Mouse (Mus musculus) retina, adult 2 months (tissue): ENCODE measurements around the gene Tns4.

ENCODE experiments used
- DNase-seq: peaks from one replicate; pipeline ENCODE4 v3.0.0-alpha.2; 2012; ENCODE audit warnings: low read depth, low spot score

The Tns4 gene

DNA sequence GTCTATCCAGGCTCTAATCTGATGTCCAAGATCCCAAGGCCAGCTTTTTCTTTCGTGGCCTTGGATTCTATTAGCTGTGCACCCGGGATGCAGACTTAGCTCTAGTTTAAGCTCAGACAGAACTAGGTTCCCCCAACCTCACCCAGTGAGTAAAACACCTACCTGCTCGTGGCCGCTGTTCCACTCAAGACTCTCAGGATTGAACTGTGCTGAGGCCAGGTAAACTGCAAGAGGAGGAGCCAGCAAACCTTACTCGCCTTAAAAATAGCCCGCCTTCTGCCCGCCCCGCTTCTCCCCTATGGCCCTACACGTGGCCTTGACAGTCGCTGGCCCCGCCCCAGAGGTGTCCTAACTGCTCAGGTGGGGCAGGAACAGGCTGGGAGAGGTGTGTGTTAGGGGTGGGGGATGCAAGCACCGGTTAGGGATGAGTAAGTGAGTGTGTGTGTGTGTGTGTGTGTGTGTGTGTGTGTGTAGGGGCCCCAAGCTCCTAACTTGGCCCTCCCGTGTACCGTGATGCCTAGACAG is at the start of gene Tns4:
Gene Tns4 (minus strand): TSS at position 230 of the 525 bp plus-strand sequence.
- no peak for DNase-seq

- no peak for DNase-seq
Measured at GRCm38 (mm10) chr11:99137385-99137784, 48.3 kb upstream of the Tns4 start.

GRCm38 (mm10) chr11:99136961-99137360 is 47.9 kb upstream of the Tns4 start:
- no peak for DNase-seq

DNA sequence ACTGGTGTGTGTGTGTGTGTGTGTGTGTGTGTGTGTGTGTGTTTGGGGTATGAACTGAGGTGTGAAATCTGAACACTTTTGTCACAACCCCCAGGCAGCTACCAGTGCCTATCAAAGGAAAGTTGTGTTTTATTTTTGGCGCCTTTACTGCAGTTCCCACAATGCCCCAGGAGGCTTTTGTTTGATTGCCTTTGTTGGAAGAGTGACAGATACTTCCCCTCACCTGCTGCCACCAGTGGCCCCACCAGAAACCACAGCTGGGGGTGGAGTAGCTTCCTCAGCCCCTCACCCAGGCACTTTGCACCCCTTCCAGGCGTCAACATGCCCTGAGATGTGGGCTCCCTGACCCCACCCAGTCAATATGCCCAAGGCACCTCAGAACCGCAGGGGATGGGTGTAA is 47.3 kb upstream of the Tns4 start:
- no peak for DNase-seq

DNA sequence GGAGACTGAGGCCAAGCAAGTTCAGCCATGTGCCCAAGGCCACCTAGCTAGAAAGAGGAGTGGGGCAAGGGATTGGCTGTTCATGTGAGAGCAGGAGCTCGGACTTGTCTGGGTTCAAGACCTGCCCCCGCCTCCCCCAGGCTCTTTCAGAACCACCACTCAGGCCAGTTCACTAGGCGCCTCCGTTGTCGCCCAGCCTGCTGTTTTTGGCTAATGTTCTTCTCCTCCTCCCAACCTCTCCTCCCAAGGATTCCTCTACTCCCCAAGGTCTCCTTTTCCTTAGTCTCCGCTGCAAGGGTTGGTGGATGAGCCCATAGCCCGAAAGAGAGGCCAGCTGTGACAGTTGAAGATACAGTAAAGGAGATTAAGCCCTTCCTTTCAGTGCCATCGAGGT is 45.9 kb upstream of the Tns4 start:
- DNase-seq = no peak

DNA sequence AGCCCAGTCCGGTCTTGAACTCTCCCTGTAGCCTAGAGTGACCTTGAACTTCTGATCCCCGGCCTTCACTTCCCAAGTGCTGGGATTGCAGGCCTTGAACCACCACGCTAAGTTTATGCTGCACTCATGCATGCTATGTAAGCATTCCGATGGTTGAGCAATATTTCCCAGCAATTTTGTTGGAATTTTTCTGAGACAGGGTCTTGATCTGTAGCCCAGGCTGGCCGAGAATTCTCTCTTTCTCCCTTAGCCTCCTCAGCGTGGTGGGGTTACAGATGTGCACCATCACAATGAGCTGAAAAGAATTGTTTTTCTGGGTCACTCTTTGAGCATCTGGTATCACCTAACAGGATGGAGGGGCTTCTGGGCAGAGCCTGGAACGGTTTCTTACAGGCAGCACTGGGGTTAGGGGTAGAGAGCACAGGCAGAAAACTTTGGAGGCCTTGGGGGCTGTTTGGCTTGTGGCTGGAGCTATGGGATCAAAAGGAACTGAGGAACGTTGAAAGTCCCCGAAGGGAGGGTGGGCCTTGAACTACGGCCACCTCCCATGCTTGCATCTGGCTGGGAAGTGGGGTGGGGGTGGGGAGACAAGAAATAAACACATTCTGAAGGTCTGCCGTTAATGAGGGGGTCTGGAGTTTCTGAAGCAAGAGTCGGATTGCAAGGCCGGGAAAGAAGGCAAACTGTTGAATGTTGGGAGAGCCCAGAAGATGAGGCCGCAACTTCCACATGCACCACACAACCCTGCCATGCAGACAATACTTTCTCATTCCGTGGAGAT is 45.4 kb upstream of the Tns4 start:
- DNase-seq = no peak

- no peak for DNase-seq
Measured at GRCm38 (mm10) chr11:99133285-99133897, 44.3 kb upstream of the Tns4 start.

DNA sequence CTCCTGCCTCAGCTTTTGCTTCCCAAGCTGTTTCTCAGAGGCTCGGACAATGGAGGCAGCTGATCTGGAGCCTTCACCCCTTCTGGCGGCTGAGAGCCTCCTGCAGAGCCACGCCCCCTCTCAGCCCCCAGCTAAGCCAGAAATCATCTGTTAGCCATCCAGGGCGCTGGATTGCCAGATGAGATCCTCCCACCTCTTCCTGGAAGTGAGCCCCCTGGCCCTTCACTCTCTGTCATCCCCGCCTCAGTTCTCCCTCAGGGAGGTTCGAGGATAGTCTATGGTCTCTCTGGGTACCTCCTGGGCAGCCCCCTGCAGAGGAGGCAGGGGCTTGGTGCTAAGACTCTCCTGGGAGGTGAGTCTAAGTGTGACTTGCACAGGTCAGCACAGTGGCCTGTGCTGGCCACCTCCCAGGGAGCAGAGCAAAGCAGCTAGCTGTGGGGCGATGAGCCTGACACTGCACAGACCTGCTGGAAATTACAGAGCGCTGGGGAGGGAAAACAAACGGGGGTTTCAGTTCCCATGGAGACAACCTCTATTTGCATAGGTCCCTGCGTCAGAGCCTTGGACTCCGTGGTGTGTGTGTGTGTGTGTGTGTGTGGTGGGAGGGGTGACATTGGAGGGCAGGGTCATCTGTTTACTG is 43.1 kb upstream of the Tns4 start:
- DNase-seq = no peak

DNA sequence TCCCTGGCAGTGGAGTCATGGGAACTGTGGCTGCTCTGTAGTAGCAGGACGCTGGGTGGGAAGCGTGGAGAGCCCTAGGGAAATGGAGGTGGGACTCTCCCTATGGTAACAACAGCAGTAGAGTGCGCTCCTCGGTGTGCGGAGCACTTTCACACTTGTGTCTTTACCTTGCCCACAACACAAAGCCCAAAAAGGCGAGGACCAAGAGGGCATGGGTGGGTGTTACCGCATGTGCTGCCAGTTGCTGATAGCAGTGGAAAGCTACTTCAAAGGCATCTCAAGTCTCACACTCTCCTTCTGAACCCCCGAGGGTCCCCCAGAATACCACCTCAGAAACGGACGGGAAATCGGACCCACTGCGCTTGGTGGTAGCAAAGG is 42.3 kb upstream of the Tns4 start:
- DNase-seq = no peak

DNA sequence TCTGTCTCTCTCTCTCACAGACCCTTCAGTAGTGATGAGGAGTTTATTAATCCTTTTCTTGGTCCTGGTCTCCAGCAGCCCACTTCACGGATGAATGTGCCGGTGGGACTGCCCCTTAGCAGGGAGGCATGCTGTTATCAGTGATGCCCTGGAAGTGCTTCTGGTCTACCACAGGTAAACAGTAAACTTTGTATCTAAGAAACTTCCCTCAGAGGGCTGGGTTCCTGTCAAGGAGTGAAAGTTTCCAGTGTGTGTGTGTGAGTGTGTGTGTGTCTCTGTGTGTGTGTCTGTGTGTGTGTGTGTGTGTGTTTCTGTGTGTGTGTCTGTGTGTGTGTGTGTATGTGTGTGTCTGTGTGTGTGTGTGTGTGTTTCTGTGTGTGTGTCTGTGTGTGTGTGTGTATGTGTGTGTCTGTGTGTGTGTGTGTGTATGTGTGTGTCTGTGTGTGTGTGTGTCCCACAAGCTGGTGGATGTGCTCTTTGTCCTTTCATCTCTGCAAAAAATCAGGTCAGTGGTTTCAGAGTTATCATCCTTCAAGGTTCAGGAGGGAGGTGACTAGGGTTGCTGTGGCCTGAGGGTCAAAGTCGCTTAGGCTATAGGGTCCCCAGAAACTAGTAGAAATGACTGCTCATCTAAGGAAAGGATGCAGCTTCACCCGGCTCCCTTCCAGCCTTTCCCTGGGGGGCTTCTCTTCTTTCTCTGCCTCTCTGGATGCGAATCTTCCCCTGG is 41.8 kb upstream of the Tns4 start:
- no peak for DNase-seq

GRCm38 (mm10) chr11:99129287-99129686 is 40.2 kb upstream of the Tns4 start:
- DNase-seq = no peak

- DNase-seq = no peak
Measured at GRCm38 (mm10) chr11:99127785-99128682, 38.9 kb upstream of the Tns4 start.

GRCm38 (mm10) chr11:99126482-99127253 is 37.6 kb upstream of the Tns4 start:
- no peak for DNase-seq

- DNase-seq = no peak
Measured at GRCm38 (mm10) chr11:99124635-99125029, 35.5 kb upstream of the Tns4 start.

- peak; percentile 16 for DNase-seq
Measured at GRCm38 (mm10) chr11:99123977-99124634, 35.0 kb upstream of the Tns4 start.

DNA sequence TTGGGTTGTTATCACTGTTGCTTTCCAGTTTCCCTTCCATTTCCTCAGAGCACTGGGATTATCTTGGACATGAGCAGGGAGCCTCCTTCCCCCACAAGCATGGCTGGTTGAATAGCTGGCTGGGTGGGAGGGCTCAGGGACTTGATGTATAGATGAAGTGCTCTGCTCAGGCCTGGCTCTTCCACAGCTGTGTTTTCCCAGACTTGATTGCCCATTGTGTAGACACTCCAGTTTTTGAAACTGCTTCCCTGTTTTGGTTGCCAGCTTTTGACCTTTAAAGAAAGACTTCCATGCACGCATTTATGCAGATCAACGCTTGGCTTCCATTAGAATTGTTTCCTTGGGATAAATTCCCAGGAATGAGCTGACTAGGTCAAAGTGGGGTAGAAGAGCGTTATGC is 33.6 kb upstream of the Tns4 start:
- no peak for DNase-seq

DNA sequence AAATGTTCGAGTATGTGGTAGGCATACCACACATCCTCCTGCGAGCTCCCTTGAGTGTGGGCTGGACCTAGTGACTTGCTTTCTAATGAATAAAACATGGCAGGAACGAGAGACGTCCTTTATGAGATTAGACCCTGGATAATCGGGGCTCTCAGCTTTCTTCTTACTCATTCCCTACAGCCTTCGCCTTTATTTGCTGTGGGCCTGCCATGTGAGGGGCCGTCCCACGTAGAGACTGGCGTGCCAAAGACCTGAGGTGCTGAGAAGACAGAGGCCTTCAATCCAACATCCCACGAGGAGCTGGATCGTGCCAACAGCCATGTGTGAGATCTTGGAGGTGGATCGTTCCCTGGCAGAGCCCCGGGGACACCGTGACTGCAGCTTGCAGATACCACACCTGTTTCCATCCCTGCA is 32.1 kb upstream of the Tns4 start:
- no peak for DNase-seq

DNA sequence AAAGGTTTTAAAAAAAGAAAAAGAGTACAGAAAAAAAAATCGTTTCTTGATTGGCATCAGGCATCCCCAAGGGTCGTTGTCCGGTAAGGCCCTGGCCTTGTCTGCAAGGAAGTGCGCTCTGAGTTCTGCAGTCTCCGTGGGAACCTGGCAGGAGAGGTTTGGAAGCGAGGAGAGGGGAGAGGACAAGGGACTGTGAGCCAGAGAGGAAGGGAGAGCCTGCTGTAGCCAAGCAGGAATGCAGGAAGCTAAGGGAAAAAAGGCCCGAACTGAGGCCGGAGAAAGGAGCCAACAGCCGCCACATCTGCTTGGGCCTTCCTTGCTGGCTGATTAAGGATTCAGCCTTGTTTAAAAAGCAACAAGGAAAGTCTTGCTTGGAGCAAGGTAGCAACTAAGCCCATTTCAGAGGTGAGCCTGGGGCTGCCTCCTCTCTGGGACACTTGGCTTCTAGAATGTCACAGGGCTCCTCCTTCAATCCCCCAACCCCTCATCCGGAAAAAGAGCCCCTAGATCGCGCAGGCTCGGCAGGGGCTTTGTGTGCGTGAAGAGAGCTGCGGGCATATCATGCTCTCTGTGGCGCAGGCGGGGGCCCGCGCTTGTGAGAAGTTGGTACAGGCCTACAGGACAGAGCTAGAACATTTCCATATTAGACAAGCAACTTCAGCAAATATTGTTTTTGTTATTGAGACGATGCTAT is 31.6 kb upstream of the Tns4 start:
- no peak for DNase-seq

DNA sequence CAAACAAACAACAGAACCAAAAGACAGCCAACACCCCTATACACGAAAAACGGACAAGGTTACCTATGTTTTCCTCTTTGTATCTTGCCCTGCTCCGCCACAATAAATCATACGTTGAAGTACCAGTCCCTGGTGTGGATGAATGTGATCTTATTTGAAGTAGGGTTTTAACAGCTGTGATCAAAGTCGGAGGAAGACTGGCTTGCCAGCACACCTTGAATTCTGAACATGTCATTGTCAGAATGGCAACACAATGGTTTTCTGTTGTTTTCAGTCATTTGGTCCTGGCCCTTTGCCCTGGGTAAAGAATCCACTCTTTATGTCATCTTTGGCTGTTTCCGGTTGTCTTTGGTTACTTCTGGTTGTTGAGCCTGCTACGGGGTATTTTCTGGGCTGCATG is 29.9 kb upstream of the Tns4 start:
- DNase-seq = no peak
